Mouse (Mus musculus) spleen, postnatal 4 days (tissue): ENCODE data around the gene Zfp827.

Source experiments
- DNase-seq, 2 experiments: peaks; one replicate each; pipeline ENCODE4 v3.0.0; 2022; ENCODE audit warnings: low spot score in 2 of 2

The Zfp827 gene

DNA sequence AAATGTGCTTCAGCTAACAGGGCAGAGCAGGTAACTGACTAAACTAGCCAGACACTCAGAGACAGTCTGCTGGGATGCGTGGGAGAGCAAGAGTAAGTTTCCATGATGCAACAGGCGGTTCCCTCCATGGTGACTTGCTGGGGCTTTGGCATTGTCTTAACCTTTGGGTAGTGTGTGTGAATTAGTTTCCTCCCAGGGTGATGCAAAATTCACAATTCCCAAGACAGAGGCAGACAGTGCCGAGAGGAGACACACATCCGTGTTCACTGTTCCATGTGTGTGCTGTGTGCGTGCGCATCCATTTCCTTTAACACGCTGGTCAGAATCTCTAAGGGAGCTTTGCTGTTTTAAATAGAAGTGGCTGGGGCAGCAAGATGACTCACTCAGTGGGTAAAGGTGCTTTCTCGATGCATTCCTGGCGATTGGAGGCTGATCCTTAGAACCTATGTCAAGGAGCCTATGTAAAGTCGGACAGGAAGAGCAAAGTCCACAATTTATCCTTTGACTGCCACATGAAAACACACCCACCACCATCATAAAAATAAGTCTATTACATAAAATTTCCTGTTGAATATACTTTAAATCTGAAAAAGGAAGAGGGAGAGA is 127.4 kb downstream of the Zfp827 start:
- DNase-seq, result no peak

DNA sequence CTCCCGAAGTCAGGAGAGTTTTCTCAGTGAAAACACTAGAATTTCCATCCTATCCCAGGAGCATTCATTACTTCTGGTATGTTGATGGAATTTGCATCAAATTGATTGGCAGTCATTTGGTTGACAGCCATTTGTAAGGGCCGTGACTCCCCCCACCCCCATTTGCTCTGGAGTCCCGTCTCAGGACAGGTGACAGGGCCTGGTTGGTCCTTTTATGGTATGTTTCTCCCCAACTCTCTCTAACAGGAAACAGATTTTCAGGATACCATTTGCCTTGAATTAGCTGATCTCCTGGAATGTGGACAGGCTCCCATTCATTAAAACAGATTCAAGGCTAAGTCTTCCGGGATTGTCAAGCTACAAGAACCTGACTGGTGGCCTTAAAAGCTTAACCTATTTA is 129.1 kb downstream of the Zfp827 start:
- DNase-seq, result no peak

DNA sequence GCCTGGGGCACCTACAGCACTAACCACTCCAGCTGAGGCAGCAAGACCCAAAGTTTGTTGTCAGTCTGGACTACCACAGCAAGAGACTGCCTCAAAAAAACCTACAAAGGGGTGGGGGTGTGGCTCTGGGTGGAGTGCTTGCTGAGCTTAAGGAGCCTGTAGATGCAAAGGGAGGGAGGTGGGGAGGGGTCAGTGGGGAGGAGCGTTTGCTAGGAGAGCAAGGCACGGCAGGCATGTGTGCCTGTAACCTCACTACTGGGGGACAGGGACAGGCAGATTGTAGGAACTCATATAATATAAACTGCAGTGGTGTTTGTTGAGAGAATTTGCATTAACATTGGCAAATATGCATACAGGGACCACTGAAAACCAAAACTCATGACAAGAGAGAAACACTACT is 130.1 kb downstream of the Zfp827 start:
- no peak for DNase-seq

DNA sequence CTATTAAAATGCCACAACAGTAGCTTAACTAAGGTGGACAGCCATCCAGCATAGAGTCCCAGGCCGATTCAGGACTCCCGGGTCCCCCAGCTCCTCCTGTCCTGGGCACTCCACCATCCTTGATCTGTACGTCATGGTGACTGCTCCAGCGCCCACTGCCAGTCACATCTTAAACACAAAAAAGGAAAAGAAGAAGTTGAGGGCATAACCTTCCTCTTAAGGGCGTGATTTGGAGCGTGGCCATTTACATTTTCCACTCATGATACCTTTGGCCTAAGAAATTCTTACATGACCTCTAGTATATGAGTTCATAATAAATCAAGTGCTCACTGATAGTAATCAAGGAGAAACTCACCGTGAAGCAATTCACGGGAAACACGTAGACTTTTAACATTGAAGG is 131.2 kb downstream of the Zfp827 start:
- DNase-seq, result no peak

DNA sequence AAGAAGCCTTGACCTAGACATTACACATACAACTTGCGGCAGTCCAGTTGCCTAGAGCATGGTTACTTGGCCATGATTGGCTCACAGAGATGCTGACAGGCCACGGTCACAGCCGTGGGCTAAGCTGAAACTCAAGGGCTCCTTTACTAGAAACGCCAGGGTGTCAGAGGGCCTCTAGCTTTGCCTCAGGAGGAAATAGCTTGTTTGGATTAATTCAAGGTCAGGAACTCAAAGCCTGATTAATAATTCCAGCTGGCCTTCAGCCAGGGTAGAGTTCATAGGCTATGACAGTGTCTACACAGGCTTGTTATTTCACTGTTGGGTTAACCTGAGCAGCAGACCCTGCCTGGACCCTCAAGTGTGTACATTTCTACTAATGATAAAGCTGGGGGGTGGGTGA is 132.1 kb downstream of the Zfp827 start:
- DNase-seq, result no peak

DNA sequence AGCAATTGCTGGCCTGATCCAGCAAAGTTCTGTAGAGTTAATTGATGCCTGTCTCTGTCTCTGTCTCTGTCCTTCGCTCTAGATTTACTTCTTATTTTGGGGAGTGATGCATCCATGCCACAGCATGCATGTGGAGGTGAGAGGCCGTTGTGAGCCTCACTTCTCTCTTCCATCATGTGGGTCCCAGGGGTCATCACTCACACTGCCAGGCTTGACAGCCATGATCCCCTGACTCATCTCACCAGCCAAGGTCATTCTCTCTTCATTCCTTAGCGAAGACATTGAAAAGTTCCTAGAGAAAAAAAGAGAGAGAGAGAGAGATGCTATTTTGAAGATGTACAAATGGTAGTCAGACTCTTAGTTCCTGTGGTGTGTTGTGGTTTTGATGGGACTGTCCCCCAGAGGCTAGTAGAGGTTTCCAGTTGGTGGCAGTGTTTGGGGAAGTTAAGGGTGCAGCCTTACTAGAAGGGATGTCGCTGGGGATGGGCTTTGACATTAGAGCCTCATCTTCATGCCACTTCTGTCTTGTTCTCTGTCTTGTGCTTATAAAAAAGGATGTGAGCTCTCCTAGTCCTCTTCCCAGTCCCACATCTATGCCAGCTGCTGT is 133.0 kb downstream of the Zfp827 start:
- DNase-seq, result peak in 1 of 2 experiments; percentile 21

DNA sequence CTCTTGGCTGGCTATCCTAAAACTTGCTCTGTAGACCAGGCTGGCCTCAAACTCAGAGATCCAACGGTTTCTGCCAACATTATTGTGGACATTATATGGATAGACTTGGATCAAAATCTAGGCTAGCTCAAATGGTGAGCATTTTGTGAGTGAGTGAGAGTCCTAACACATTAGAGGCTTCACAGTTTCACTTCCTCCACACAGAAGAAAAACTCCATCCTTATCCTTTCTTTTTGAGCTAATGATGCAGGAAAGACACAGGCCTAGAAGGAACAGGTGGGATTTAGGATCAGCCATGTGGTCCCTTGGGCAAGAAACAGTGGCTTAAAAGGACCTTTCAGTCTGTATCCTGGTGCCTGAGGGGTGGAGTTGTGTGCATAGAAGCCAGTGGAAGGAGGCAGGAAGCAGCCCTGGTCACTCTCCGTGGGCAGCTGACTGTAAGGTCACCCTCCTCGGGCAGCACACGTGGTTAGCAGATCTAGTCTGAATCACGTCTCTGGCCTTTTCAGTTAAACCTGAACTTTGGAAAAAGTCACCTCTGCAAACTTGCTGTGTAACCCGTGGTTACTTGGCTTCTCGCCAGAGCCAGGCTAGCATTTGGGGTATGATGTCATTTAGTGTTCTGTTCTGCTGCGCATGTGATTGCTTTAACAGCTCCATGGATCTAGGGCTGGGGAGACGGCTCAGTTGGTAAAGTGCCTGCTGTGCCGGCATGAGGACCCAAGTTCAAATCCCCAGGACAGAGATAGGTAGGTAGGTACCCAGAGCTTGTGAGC is 134.5 kb downstream of the Zfp827 start:
- DNase-seq, result no peak

DNA sequence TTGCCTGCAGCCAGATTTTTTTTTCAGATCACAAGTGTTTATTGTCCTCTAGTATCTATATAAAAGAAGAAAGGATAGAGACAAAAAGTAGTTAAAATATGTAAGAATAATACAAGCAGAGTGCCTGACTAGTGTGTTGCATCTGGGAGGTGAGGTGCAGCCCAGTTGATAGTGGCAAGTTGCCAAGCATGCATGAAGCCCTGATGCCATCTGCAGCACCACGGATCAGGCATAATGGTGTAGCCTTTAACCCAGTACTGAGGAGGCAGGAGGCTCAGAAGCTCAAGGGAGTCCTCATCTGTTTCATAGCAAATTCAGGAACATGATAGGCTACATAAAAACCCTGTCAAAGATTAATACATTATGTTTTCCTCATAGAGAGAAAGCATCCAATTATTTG is 136.1 kb downstream of the Zfp827 start:
- DNase-seq, result no peak

DNA sequence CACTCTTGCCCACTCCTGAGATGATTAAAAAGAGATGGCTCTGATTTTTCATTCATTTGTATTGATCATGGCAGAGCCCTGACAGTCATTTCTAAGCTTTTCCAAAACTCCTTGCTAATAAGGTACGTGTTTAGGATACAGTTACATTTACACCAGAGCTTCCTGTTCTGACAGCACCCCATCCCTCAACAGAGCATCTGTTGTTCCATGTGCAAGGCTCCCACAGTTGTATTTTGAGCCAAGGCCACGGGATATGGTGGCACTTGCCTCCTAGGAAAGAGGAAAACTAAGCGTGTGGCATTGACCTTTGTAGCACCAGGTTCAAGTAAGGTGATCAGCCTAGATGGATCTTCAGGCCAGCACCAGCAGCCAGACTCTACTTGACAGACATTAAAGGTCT is 137.0 kb downstream of the Zfp827 start:
- DNase-seq, result no peak

DNA sequence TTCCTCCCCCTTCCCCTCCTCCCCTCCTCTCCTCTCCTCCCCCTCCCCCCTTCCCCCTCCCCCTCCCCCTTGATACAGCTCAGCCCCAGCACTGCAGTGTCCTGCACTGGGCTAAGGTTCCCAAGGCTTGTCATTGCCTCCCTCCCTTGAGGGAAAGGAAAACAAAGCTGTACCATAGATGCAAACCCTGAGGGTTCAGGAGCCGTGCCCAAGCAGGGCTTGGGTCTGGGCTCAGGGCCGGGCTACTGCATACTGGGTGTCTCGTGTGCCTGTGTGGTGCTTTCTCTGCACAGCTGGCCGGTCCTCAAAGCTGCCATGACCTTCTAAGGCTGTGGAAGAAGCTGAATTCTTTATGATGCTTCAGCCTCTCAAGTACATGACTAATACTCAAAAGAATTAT is 145.4 kb downstream of the Zfp827 start:
- DNase-seq, result no peak

DNA sequence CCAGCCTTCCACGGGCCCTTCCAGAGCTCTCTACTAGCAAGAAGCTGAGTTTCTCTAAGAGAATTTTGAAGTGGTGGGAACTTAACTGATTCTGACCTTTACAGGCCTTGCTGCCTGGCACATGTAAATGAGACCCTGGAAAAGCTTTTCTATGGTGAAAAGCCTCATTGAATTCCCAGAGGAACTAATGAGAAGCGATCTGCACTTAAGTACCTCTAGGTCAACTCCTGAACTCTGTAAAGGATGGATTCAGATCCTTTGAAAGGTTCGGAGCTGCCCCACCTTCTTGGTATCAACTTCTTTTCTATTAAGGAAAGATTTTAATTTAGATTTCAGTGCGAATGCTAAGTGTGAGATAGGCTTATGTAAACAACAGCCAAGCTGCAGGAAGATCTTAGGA is 147.8 kb downstream of the Zfp827 start:
- no peak for DNase-seq

DNA sequence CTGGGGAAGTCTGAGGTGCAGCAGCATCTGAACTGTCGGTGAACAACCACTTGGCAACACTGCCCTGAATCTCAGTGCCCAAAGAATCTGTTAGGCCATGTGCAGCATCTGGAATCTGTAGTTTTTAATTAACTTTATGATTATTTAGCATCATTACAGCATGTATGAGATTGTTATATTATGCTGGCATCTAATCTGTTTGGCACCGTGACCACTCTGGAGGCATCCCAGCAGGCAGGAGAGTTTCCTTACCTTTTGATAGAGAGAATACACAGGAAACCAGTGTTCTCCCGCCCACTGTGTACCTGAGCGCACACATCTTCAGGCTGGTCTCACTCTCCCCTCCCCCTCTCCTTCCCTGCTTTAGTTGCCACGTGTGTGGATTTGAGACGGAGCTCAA is 151.4 kb downstream of the Zfp827 start:
- no peak for DNase-seq

DNA sequence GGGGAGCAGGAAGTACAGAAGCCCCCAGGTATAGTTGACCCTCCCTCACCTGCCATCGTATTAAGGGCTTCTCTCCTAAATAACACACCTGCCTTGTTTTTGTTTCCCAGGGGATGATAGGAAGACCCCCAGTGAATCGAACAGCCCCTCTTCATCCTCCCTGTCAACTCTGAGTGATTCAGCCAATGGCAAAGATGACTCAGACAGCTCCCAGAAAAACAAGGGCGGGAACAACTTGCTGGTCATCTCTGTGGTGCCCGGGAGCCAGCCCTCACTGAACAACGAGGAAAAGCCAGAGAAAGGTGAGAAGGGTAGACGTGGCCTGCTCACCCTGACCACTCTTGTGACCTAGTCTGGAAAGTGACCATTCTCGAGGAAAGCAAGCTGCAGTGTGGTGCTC is 157.3 kb downstream of the Zfp827 start:
- DNase-seq, result no peak

DNA sequence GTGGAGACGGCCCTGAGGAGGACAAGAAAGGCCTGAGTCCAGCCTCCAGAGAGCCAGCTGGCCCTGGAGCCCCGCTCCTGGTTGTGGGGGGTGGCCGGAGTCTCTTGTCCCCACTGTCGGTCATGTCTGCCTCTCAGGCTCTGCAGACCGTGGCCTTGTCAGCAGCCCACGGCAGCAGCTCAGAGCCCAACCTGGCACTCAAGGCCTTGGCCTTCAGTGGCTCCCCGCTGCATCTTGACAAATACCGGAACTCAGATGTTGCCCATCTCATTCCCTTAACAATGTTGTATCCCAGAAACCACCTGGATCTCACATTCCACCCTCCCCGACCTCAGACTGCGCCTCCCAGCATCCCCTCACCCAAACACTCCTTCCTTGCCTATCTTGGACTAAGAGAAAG is 161.8 kb downstream of the Zfp827 start:
- no peak for DNase-seq

DNA sequence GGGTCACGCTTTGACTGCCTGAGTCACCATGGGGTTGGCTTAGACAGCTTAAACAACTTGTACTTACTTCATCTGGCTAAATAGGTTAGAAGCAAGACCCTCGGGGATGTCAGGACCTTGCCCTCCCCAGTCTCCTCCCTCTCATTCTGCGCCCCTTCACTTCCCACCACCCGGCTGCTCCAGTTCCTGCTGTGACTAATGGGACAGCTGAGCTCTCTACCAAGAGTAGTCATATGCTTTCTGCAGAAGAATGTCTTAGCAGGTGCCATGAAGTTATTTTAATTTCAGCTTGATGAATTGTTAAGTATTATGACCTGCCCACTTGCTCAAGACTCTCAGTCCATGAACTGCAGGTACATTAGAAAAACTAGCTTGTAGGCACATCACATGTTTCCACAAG is 168.2 kb downstream of the Zfp827 start:
- DNase-seq, result no peak

DNA sequence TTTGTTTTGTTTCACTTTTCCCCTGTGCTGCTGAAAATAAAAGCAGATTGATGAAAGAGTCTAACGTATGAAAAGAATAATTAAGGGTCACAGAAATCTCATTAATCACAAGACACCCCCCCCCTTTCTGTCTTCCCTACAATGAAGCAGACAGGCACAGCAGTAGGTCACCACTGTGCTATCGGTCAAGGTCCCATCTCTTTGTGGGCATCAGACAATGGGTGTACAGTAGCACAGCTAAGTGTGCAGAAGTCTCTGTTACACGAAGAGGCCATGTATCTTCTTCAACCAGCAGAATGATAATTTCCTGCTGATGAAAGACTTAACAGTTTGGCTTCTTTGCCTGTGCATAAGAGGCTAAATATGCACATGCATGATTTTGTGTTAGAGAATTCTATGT is 170.4 kb downstream of the Zfp827 start:
- DNase-seq, result no peak

DNA sequence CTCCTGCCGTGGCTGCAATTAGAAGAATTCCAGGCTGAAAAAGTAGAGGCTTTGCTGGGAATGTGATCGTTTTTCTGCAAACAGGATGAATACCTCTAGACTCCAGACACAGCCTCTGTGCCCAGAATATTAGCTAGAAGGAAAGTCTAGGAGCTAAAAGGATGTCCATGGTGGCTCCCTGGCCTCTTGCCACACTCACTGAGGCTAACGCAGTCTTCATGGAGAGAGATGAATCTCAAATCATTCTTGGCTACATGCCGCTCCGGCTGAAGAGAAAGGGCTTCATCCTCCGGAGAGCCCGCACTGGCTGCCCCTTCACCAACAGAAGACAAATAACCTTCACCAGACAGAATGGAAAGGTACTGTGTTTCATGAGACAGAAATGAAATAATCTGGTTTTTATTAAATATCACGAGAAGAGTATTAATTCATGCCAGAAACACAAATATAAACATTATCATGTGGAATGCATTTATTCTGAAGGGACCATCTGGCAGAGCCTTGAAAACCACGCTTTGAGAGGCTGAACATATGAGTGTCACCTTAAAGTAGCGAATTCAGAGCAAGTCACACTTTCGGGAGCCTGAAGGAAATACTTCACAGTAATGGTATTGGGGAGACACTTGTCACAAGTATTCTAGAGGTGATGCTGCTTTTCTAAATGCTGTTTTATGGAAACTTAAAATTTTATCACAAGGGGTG is 173.4 kb downstream of the Zfp827 start:
- DNase-seq, result no peak

DNA sequence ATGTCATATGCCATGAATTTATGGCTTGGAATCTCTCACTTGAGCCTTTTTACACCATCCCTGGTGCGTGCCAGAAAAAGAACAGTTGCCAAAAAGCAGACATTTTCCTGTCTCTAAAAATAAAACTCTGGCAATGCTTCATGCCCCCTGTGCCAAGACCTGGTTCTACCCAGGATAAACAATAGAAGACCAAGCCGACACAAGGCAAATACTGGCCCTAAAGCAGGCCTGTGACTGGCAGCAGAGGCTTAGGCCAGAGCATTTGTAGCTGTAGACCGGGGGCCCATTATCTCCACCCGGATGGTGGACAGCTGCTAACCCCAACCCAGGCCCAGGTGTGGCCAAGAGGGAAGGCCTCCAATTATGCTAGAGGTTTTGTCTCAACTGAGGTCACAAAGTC is 178.7 kb downstream of the Zfp827 start:
- no peak for DNase-seq

DNA sequence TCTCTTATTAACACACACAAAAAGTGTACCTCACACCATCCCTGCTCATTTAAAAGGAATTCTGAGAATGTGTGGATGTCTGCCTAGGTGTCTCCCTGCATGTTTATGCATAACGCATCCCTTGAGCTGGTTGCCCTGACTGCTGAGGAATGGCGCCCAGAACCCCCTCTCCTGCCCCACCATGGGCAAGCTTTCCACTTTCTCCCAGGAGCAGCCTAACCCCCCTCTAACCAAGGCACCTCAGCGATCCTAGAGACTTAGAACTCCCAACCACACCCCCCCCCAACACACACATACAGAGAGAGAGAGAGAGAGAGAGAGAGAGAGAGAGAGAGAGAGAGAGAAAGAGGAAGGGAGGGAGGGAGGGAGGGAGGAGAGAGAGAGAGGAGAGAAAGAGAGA is 179.9 kb downstream of the Zfp827 start:
- no peak for DNase-seq

DNA sequence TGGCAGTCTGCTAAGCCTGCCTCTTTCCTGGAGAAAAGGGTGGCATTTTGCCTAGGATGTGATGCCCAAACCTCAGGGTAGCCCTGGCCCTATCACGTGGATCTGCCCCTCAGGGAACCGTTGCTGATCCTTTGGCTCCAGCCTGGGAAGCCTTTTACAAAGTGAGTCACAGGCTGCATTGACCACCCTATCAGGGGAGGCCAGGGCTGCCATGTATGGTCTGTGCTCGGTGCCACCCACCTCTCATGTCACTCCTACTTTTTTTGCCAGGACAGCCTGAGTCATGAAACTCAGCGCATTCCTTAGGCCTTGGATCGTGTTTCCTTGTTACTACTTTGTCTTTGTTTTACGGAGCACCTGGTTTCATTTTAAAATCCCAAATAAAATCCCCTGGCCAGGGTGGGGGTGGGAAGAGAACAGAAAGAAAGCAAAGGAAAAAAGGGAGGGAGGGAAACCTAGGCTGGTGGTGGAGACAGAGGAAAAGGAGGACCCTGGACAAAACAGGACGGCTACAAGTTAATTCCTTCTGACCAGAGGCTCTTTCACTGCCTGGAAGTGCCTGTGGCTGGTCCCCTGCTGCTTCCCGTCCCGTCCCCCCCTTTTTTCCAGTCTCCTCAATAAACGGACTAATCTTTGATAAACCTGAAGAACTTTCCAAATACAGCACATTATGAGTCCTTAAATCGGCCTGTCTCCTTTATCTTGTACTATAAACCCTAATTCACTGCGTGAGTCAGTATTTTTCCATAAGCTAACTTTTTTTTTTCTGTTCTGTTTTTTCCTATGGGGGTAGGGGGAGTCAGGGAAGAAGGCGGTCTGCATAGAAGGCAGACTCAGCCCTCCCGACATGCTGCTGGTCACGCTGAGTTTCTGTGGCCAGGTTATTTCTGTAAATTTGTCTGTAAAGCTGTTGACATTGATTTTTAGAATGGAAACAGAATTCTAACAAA is 180.7 kb downstream of the Zfp827 start:
- no peak for DNase-seq

DNA sequence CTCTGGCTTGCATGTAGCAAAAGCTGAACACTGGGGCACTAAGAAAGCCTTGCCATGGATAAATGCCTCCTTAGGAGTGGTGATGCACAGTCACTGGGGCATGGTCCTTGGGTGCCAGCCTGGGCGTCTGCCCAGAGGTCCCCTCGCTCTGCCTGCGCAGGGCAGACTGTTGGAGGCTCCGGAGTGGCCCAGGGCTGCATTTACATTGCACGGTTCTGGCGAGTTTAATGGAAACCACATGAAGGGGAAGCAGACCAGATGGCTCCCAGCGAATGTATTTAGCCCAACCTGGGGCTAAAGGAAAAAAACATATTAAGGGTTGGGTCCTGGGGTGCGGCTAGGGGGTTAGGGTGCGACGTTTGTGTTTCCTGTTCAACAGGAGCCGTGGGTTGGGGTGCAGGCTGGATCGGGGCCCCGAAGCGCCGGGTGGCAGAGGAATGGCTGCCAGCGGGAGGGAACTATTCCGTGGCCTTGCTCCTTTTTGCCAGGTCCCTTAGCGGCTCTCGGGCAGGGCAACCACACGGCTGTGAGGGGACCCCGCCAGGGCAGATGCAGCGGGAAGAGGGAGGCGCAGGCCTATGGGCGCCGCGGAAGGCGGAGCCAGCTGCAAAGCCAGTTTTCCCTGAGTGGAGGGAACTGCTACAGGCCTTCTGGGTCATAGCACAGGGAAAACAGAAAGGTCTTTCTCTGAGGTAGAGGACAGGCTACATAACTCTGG is 181.6 kb downstream of the Zfp827 start:
- DNase-seq, result no peak
